Mouse (Mus musculus) cerebellum, adult 2 months (tissue): ENCODE results near the gene Pde6g.

ENCODE experiments used
- CTCF ChIP-seq: fragments of 200-500 bp; IDR thresholded peaks from 2 replicates; pipeline ENCODE4 v1.5.1; 2011; ENCODE audit warnings: low read depth, mild to moderate bottlenecking, control low read depth, low read length, moderate library complexity, borderline replicate concordance; ENCODE audit not compliant: insufficient read depth
- POLR2A ChIP-seq: fragments of 200-500 bp; IDR thresholded peaks from 2 replicates; pipeline ENCODE4 v1.6.1; 2011; ENCODE audit warnings: low read length, control low read depth, borderline replicate concordance; ENCODE audit not compliant: insufficient read depth

GRCm38 (mm10) chr11:120491317-120492023 is 38.2 kb upstream of the Pde6g start, which contains the start of gene Slc25a10:
- peak; percentile 38; the same call in 1 of the 2 replicates for TF ChIP-seq POLR2A
- no peak for TF ChIP-seq CTCF
